Mouse (Mus musculus): ENCODE data around the gene Nrp1. TPM values are rescaled to one million over a fixed set of nuclear protein-coding genes. Genes with fewer than 3 reads are reported as not detected.

The Nrp1 gene
- polyA plus RNA-seq, 1 experiment from 2014 or later = 17.7 TPM

- Histone ChIP-seq H3K36me3 (replicated peaks) (no peaks in the 10 kb centered on the region), H3K27me3 (ENCODE audit: poor library complexity, severe bottlenecking) (no peaks in the 10 kb centered on the region), H3K4me1 (peaks cover 5% of the 10 kb centered on the region), H3K27ac (no peak overlapping the region), H3K4me3 (no peak overlapping the region), H3K9me3 (no peaks in the 10 kb centered on the region)
- 80% methylated on average over 4 of the region's 4 CpGs for WGBS
- DNase-seq (ENCODE audit: extremely low spot score, low spot score) = no peak
These were observed 16.9 kb downstream of the Nrp1 start for GRCm38 (mm10) chr8:128375291-128375690.

DNA sequence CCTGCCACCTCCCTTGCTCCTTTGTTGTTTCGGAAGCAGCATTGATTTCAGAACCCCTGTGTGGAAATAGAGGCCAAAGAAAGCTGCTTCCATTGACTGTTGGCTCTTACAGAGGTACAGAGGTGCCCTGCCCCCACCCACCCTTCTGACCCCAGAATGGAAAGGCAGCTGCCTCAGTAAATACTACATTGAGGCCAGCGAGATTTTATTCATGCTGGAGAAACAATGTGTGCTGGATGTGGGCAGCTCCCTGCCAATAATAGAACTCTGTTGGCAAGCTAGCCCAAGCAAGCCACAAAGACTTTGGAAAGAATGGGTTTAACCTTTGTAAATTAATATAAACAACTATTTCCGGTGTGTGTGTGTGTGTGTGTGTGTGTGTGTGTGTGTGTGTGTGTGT is 24.8 kb downstream of the Nrp1 start:
- no peak for DNase-seq (ENCODE audit: extremely low spot score, low spot score)
- H3K9me3 ChIP-seq = no peaks in the 10 kb centered on the region
- no peaks in the 10 kb centered on the region for H3K36me3 ChIP-seq (replicated peaks)
- no peak overlapping the region for H3K4me3 ChIP-seq
- H3K27me3 ChIP-seq (ENCODE audit: poor library complexity, severe bottlenecking) = no peaks in the 10 kb centered on the region
- 38% methylated on average over 3 of the region's 3 CpGs for WGBS
- peaks cover 31% of the 10 kb centered on the region for H3K4me1 ChIP-seq
- 0 out of 2 replicates have a peak overlapping the region, but pooled peaks have one; percentile 44 for H3K27ac ChIP-seq

GRCm38 (mm10) chr8:128384366-128384765 is 26.0 kb downstream of the Nrp1 start:
- WGBS = 76% methylated on average over 2 of the region's 2 CpGs
- Histone ChIP-seq H3K27me3 (ENCODE audit: poor library complexity, severe bottlenecking) (no peaks in the 10 kb centered on the region), H3K4me1 (peaks cover 26% of the 10 kb centered on the region), H3K9me3 (no peaks in the 10 kb centered on the region), H3K36me3 (replicated peaks) (no peaks in the 10 kb centered on the region), H3K27ac (0 out of 2 replicates have a peak overlapping the region, but pooled peaks have one; percentile 7), H3K4me3 (no peak overlapping the region)
- DNase-seq (ENCODE audit: extremely low spot score, low spot score) = no peak

DNA sequence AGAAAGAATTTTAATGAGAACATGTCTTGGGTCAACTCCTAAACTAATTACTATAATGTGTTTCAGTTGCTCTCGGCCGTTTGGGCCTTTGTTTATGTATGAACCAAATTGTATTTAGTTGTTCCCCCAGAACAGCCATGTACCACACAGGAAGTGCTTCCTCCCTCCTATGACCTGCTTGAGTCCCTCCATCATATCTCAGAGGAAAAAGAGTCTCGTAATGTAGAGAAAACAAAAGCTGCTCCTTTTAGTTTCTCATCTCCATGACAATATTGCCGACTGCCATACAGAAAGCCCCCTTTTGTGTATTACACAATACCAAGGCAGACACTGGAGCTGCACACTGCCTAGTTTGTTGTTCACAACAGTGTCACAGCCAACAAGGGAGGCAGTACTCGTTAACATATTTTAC is 26.5 kb downstream of the Nrp1 start:
- no peak overlapping the region for H3K4me3 ChIP-seq
- H3K27me3 ChIP-seq (ENCODE audit: poor library complexity, severe bottlenecking) = no peaks in the 10 kb centered on the region
- WGBS = 43% methylated on average over 5 of the region's 5 CpGs
- DNase-seq (ENCODE audit: extremely low spot score, low spot score) = no peak
- H3K9me3 ChIP-seq = no peaks in the 10 kb centered on the region
- H3K27ac ChIP-seq = 0 out of 2 replicates have a peak overlapping the region, but pooled peaks have one; percentile 7
- peaks cover 26% of the 10 kb centered on the region for H3K4me1 ChIP-seq
- no peaks in the 10 kb centered on the region for H3K36me3 ChIP-seq (replicated peaks)

DNA sequence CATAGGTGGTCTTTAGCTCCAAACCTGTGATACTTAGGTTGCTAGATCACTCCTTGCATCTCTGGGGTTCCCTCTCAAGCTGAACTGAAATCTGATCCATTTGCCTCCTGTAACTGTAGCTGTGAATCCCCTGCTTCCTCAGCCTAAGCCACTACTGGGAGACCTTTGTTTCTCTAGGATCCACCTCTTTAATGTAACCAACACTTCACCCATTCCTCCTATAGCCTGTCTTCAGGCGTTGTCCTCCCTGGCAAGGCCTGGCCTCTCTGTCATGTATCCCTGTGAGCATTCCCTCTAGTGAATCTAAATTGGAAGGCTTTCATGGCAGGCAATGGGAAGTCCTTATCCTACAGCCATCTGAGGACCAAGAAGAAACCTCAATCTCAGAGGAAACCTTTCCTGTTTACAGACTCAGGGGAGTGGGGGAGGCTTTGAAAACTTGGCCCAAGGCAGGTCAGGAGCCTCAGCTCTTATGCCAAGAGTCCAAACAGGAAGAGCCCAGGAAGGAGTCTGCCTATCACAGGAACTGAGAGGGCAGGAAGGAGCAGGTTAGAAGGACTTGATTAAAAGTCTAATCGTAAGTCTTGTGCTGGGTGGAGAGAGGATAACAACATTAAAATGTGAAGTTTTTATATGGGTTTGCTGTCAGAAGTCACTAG is 28.7 kb downstream of the Nrp1 start:
- no peak overlapping the region for H3K4me3 ChIP-seq
- H3K36me3 ChIP-seq (replicated peaks) = no peaks in the 10 kb centered on the region
- H3K27me3 ChIP-seq (ENCODE audit: poor library complexity, severe bottlenecking) = no peaks in the 10 kb centered on the region
- no peak for DNase-seq (ENCODE audit: extremely low spot score, low spot score)
- H3K27ac ChIP-seq = 0 out of 2 replicates have a peak overlapping the region, but pooled peaks have one; percentile 30
- H3K4me1 ChIP-seq = peaks cover 36% of the 10 kb centered on the region
- H3K9me3 ChIP-seq = no peaks in the 10 kb centered on the region
- 70% methylated on average over 2 of the region's 2 CpGs for WGBS

DNA sequence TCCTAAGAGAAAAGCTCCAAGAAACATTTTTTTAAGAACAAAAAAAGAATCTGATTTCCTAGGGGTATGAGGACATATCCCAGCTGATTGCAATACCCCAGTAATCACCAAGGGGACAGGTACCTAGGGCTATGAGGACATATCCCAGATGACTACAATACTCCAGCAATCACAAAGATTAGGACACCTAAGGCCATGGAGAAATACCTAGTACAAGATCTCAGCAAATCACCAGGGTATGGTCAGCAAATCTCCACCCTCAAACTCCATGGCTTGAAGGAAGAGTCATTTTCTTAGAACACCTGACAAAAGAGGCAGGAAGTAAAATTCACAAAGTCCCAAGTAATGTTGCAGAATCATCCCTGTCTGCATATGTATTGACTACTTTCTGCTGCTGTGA is 32.4 kb downstream of the Nrp1 start:
- no peak overlapping the region for H3K27ac ChIP-seq
- peaks cover 10% of the 10 kb centered on the region; the same call in 1 of the 2 replicates for H3K4me1 ChIP-seq
- H3K9me3 ChIP-seq = no peaks in the 10 kb centered on the region
- DNase-seq (ENCODE audit: extremely low spot score, low spot score) = no peak
- peaks cover 5% of the 10 kb centered on the region; the same call in 1 of the 2 replicates for H3K27me3 ChIP-seq (ENCODE audit: poor library complexity, severe bottlenecking)
- H3K36me3 ChIP-seq (replicated peaks) = no peaks in the 10 kb centered on the region
- H3K4me3 ChIP-seq = no peak overlapping the region

GRCm38 (mm10) chr8:128391182-128391760 is 32.9 kb downstream of the Nrp1 start:
- no peak overlapping the region for H3K4me3 ChIP-seq
- no peaks in the 10 kb centered on the region for H3K36me3 ChIP-seq (replicated peaks)
- H3K9me3 ChIP-seq = no peaks in the 10 kb centered on the region
- H3K4me1 ChIP-seq = peaks cover 10% of the 10 kb centered on the region
- no peak for DNase-seq (ENCODE audit: extremely low spot score, low spot score)
- WGBS = 89% methylated on average over 4 of the region's 4 CpGs
- no peak overlapping the region for H3K27ac ChIP-seq
- peaks cover 9% of the 10 kb centered on the region; the same call in 1 of the 2 replicates for H3K27me3 ChIP-seq (ENCODE audit: poor library complexity, severe bottlenecking)

DNA sequence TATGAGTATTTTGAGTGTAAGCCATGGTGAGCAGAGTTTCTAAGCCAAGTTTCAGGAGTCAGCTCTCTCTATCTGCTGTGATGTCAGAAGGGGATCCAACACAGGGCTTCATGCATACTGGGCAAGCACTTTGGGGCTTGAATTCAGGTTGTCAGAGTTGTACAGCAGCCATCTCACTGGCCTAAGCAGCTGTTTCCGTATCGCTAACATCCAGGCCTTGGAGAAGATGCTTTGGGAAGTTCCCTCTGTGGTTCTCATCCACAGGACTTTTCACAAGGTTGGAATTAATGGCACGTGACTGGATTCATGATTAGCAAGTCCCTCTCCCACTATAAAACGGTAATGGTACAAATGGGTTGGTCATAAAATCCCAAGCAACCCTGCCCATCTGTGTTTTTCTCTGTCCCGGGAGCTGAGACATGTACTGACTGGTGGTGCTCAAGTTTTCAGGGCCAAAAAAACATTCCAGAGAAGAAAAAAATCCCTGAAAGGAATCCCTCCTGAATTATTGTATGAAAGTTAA is 36.3 kb downstream of the Nrp1 start:
- Histone ChIP-seq H3K9me3 (no peaks in the 10 kb centered on the region), H3K36me3 (replicated peaks) (no peaks in the 10 kb centered on the region), H3K4me1 (peaks cover 34% of the 10 kb centered on the region), H3K4me3 (no peak overlapping the region), H3K27me3 (ENCODE audit: poor library complexity, severe bottlenecking) (peaks cover 20% of the 10 kb centered on the region; the same call in 1 of the 2 replicates), H3K27ac (no peak overlapping the region)
- DNase-seq (ENCODE audit: extremely low spot score, low spot score) = no peak
- 89% methylated on average over 5 of the region's 5 CpGs for WGBS

GRCm38 (mm10) chr8:128396968-128397367 is 38.6 kb downstream of the Nrp1 start:
- Histone ChIP-seq H3K4me3 (no peak overlapping the region), H3K9me3 (no peaks in the 10 kb centered on the region), H3K27me3 (ENCODE audit: poor library complexity, severe bottlenecking) (peaks cover 20% of the 10 kb centered on the region; the same call in 1 of the 2 replicates), H3K4me1 (peaks cover 25% of the 10 kb centered on the region), H3K27ac (no peak overlapping the region), H3K36me3 (replicated peaks) (no peaks in the 10 kb centered on the region)
- 48% methylated on average over 7 of the region's 7 CpGs for WGBS
- no peak for DNase-seq (ENCODE audit: extremely low spot score, low spot score)

DNA sequence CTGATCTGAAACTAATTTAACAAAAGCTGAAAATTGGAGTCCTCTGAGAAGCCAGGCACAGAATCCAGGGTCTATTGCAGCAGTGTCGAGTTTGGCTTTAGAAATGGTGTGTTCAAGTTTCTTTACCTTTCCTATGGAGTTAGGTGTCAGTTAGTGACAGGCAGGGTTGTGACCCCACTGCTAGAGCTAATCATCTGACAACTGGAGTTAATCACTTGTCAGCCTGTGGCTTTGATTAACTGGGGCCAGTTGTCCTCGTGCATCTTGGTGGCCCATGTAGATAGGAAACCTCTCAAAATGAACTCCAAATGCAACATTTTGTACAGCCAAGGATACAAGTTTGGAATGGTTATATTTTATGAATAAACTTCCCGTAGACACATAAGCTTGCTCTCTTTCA is 39.0 kb downstream of the Nrp1 start:
- no peak overlapping the region for H3K27ac ChIP-seq
- no peak for DNase-seq (ENCODE audit: extremely low spot score, low spot score)
- H3K27me3 ChIP-seq (ENCODE audit: poor library complexity, severe bottlenecking) = peaks cover 20% of the 10 kb centered on the region; the same call in 1 of the 2 replicates
- 30% methylated on average over 3 of the region's 3 CpGs for WGBS
- H3K36me3 ChIP-seq (replicated peaks) = no peaks in the 10 kb centered on the region
- no peaks in the 10 kb centered on the region for H3K9me3 ChIP-seq
- H3K4me3 ChIP-seq = no peak overlapping the region
- peaks cover 23% of the 10 kb centered on the region for H3K4me1 ChIP-seq

- WGBS = 80% methylated on average over 11 of the region's 11 CpGs
- peaks cover 20% of the 10 kb centered on the region; the same call in 1 of the 2 replicates for H3K27me3 ChIP-seq (ENCODE audit: poor library complexity, severe bottlenecking)
- peaks cover 23% of the 10 kb centered on the region for H3K4me1 ChIP-seq
- DNase-seq (ENCODE audit: extremely low spot score, low spot score) = no peak
- H3K36me3 ChIP-seq (replicated peaks) = no peaks in the 10 kb centered on the region
- H3K4me3 ChIP-seq = no peak overlapping the region
- no peak overlapping the region for H3K27ac ChIP-seq
- H3K9me3 ChIP-seq = no peaks in the 10 kb centered on the region
These were observed 40.2 kb downstream of the Nrp1 start for GRCm38 (mm10) chr8:128398472-128399091.

DNA sequence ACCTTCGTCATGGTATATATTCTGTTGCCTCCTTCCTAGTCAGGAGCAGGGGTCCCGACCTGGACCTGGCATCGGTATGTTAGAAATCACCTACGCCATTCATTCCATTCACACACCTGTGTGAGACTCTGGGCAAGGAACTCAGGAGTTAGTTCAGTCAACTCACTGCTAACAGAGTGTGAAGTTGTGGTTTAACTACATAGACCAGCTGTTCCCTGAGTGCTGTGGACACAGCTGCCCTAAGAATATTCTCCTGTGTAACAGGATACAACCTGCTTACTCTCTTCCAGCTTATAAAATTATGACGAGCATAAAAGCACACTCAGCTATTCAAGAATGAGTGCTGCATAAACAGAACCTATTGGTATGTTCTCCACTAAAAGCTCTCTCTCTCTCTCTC is 41.9 kb downstream of the Nrp1 start:
- Histone ChIP-seq H3K4me1 (peaks cover 29% of the 10 kb centered on the region), H3K27ac (no peak overlapping the region), H3K9me3 (no peaks in the 10 kb centered on the region), H3K4me3 (no peak overlapping the region), H3K27me3 (ENCODE audit: poor library complexity, severe bottlenecking) (peaks cover 20% of the 10 kb centered on the region; the same call in 1 of the 2 replicates), H3K36me3 (replicated peaks) (no peaks in the 10 kb centered on the region)
- WGBS = 88% methylated on average over 5 of the region's 5 CpGs
- DNase-seq (ENCODE audit: extremely low spot score, low spot score) = no peak

- H3K4me1 ChIP-seq = peaks cover 9% of the 10 kb centered on the region; the same call in 1 of the 2 replicates
- no peak overlapping the region for H3K27ac ChIP-seq
- no peaks in the 10 kb centered on the region for H3K9me3 ChIP-seq
- H3K27me3 ChIP-seq (ENCODE audit: poor library complexity, severe bottlenecking) = no peaks in the 10 kb centered on the region
- no peaks in the 10 kb centered on the region for H3K36me3 ChIP-seq (replicated peaks)
- 69% methylated on average over 2 of the region's 2 CpGs for WGBS
- H3K4me3 ChIP-seq = no peak overlapping the region
- DNase-seq (ENCODE audit: extremely low spot score, low spot score) = no peak
These were observed 46.5 kb downstream of the Nrp1 start for GRCm38 (mm10) chr8:128404876-128405275.
